Mouse (Mus musculus) kidney, embryonic 15.5 days (tissue): Measurements from ENCODE around the gene Ankrd11. TPM values are rescaled to one million over a fixed set of nuclear protein-coding genes. Genes with fewer than 3 reads are reported as not detected.
"Not testable (repeated sequence)": the region's sequence is repeated elsewhere in the genome, so short reads cannot be mapped to it uniquely, and the experiment has no call there.

Experiments
- ATAC-seq: fragments of 200-750 bp; cut with Nextera tagmentation; replicated peaks from 2 replicates; pipeline ENCODE4 v1.8.0; 2017; ENCODE audit warnings: moderate TSS enrichment; ENCODE audit not compliant: low FRiP score
- H3K27ac ChIP-seq: fragments of 300-500 bp; sonication (generic); 2 replicates; pipeline ENCODE4 v1.5.1; 2015; ENCODE audit warnings: mild to moderate bottlenecking, inconsistent platforms
- H3K27me3 ChIP-seq: fragments of 300-500 bp; sonication (generic); 2 replicates; pipeline ENCODE4 v1.6.1; 2015; ENCODE audit warnings: inconsistent platforms
- H3K36me3 ChIP-seq: fragments of 300-500 bp; sonication (generic); 2 replicates; pipeline ENCODE4 v1.6.1; 2015; ENCODE audit warnings: inconsistent platforms
- H3K4me1 ChIP-seq: fragments of 300-500 bp; sonication (generic); 2 replicates; pipeline ENCODE4 v1.6.1; 2015; ENCODE audit warnings: inconsistent platforms
- H3K4me2 ChIP-seq: fragments of 300-500 bp; sonication (generic); 2 replicates; pipeline ENCODE4 v1.6.1; 2015; ENCODE audit warnings: moderate library complexity, mild to moderate bottlenecking, inconsistent platforms
- H3K4me3 ChIP-seq: fragments of 300-500 bp; sonication (generic); replicated peaks from 2 replicates; pipeline ENCODE4 v1.5.1; 2015; ENCODE audit warnings: mild to moderate bottlenecking, inconsistent platforms
- H3K9ac ChIP-seq: fragments of 300-500 bp; sonication (generic); 2 replicates; pipeline ENCODE4 v1.6.1; 2015; ENCODE audit warnings: mild to moderate bottlenecking, inconsistent platforms
- H3K9me3 ChIP-seq: fragments of 300-500 bp; sonication (generic); replicated peaks from 2 replicates; pipeline ENCODE4 v1.6.1; 2016; ENCODE audit warnings: inconsistent platforms
- WGBS: fragments of 180-500 bp; shearing (Covaris S2); methylation state at CpG from one replicate; pipeline ENCODE4 v1.1.7; 2015; ENCODE audit warnings: mixed read lengths; 5-methylcytosine and 5-hydroxymethylcytosine counted together
- polyA plus RNA-seq: library from polyadenylated mRNA; unstranded; fragments of >200 nt; fragmentation: Nextera tagmentation; extraction: Ambion mirVana; gene quantifications from 2 replicates; pipeline ENCODE4 v1.2.1, GENCODE M21; 2015

Gene Ankrd11
- polyA plus RNA-seq, 1 experiment from 2014 or later: 33.5 TPM

DNA sequence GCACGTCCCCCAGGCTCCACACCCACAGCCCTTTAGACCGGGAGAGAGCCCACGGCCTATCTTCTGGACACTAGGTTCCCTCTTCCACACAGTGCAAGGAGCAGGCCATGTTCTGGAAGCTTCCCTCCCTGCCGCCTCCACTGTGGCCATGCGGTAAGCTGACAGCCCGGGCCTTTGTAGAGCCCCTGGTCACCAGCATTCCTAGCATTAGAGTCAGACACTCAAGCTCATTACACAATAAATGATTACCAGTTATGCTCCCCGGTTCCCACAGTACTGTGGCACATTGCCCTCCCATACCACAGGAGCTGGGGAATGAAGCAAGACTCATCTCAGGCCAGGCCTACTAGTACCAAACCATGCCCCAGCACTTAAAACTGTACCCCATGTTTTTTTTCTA lies 6.3 kb upstream of the Ankrd11 start:
- H3K27ac ChIP-seq: peak overlapping the region; percentile 67
- ATAC-seq: peak; percentile 62
- no peaks in the 10 kb centered on the region for H3K9me3 ChIP-seq
- H3K36me3 ChIP-seq: no peaks in the 10 kb centered on the region
- WGBS: 83% methylated on average over 7 of the region's 7 CpGs
- H3K27me3 ChIP-seq: no peaks in the 10 kb centered on the region
- no peak overlapping the region for H3K4me3 ChIP-seq
- H3K4me1 ChIP-seq: peaks cover 16% of the 10 kb centered on the region
- H3K9ac ChIP-seq: no peak overlapping the region
- no peak overlapping the region for H3K4me2 ChIP-seq

DNA sequence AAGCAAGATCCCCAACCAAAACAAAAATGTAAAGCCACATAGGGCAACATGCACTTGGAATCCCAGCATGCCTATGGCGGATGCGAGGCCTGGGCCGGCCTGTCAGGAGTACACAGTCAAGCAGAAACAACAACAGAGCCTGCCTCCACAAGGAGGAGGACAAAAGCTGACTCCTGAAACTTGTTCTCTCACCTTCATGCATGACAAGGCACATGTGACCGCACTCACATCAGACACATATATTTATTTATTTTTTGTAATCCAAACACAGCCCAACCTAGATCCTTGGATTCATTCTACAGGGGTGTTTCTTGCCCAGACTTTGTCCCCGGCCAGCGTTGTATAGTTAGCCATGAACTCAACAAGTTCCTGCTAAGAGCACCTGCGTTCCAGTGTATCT lies 5.8 kb upstream of the Ankrd11 start:
- peak; percentile 57 for ATAC-seq

DNA sequence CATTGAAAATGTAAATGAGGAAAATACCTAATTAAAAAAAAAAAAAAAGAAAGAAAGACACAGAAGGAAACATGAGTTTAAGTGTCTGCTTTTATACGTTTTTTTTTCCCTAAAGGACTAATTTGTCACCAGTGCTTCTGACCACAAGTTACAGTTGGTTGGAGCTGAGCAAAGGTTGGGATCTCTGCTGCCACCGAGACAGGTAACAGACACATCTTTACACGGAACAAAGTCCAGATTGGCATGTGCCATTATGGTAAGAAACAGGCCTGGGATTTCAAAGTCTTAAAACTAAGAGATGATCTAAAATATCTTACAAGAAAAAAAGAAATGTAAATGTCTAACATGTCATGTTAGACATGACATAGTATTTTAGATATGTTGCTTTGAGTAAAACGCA lies 4.6 kb upstream of the Ankrd11 start:
- WGBS: 69% methylated on average over 4 of the region's 4 CpGs
- Histone ChIP-seq H3K27ac (no peak overlapping the region), H3K27me3 (no peaks in the 10 kb centered on the region), H3K4me1 (peaks cover 18% of the 10 kb centered on the region), H3K4me2 (no peak overlapping the region), H3K4me3 (no peak overlapping the region), H3K9ac (no peak overlapping the region), H3K36me3 (no peaks in the 10 kb centered on the region), H3K9me3 (no peaks in the 10 kb centered on the region)
- no peak for ATAC-seq

More for the DNA sequence above, 5.8 kb upstream of the Ankrd11 start:
- Histone ChIP-seq H3K27ac (peak overlapping the region; percentile 67), H3K27me3 (no peaks in the 10 kb centered on the region), H3K9me3 (no peaks in the 10 kb centered on the region), H3K4me3 (no peak overlapping the region), H3K9ac (no peak overlapping the region), H3K4me2 (no peak overlapping the region), H3K36me3 (no peaks in the 10 kb centered on the region), H3K4me1 (peaks cover 20% of the 10 kb centered on the region)
- 71% methylated on average over 7 of the region's 7 CpGs for WGBS

DNA sequence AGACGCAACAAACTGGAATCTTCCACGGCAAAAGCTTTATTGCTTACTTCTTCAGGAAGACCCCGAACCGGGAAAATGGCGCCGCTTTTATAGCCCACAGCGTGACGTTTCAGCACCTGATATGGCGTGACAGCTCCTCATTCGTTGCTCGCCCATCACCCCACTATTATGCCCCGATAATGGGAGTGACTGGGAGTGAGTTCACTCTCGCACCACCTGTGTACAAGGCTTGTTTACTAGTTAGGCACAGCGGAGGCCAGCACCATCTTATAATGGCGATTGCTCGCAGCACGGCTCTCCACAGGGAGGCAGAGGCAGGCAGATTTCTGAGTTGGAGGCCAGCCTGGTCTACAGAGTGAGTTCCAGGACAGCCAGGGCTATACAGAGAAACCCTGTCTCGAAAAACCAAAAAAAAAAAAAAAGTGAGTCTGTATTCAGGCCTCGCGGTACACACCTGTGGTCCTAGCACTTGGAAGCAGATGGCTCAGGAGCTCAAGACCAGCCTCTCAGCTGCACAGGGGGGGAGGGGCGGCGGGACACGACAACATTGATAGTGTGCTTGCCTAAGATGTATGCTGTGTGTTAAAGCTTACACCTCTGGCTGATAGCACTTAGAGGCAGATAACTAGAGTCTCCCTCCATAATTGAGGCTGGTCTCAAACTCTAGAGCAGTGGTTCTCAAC lies 2.8 kb upstream of the Ankrd11 start:
- not testable (repeated sequence) for H3K36me3 ChIP-seq, H3K27me3 ChIP-seq, H3K9me3 ChIP-seq, H3K9ac ChIP-seq, H3K4me3 ChIP-seq, H3K4me2 ChIP-seq, ATAC-seq, H3K27ac ChIP-seq
- H3K4me1 ChIP-seq: peaks cover 29% of the 10 kb centered on the region
- 92% methylated on average over 23 of the region's 23 CpGs for WGBS

DNA sequence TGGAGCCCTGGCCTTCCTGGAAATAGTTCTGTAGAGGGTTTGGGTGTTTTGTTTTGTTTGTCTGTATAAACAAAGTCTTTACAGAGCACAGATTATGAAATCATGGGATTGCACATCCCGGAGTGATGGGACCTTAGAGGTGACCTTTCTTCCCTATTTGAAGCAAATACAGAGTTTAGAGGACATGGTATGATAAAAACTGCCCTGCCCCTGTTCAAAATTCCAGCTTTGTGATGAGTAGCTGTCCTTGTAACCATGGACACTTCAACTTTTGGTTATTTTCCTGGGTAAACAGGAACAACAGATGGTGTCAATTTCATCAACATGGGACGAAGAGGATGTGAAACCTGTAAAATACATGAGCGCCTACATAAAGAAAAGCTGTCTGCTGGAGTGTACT lies 1.9 kb upstream of the Ankrd11 start:
- H3K4me3 ChIP-seq: no peak overlapping the region
- H3K36me3 ChIP-seq: no peaks in the 10 kb centered on the region
- no peaks in the 10 kb centered on the region for H3K9me3 ChIP-seq
- no peaks in the 10 kb centered on the region for H3K27me3 ChIP-seq
- no peak overlapping the region for H3K9ac ChIP-seq
- peak overlapping the region; percentile 75; the same call in 1 of the 2 replicates for H3K4me2 ChIP-seq
- peaks cover 38% of the 10 kb centered on the region for H3K4me1 ChIP-seq
- no peak for ATAC-seq
- H3K27ac ChIP-seq: no peak overlapping the region
- WGBS: 77% methylated on average over 3 of the region's 3 CpGs

DNA sequence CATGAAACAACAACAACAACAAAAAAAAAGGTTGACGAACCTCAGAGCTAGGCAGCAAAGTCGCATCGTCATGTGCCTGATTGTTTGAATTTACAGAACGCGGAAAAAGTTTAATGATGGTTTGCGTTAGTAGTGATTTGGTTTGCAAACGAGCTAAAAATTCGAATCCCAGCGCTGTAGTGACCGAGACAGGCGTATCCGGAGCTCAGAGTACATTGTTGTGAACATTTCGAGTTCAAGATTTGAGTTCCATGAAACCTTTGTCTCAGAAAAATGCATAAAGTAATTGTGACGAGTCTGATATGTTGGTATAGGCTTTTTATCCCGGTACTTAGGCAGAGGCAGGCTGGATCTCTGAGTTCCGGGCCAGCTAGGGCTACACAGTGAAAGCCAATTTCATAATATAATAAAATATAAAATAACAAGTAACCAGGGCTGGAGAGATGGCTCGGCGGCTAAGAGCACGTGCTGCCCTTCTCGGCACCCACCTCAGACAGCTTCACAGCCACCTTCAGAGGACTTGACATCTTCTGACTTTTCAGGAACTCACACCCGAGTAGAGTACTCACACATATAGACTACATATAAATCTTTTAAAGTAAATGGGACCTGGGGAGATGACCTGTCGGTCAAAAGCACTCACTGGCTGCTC lies 1.0 kb upstream of the Ankrd11 start:
- Histone ChIP-seq H3K36me3 (no peaks in the 10 kb centered on the region), H3K9ac (peak overlapping the region; percentile 91), H3K4me1 (peaks cover 44% of the 10 kb centered on the region), H3K9me3 (no peaks in the 10 kb centered on the region), H3K27me3 (no peaks in the 10 kb centered on the region), H3K27ac (peak overlapping the region; percentile 99), H3K4me3 (peak overlapping the region; percentile 100), H3K4me2 (peak overlapping the region; percentile 75)
- 12% methylated on average over 22 of the region's 22 CpGs for WGBS
- no peak for ATAC-seq

DNA sequence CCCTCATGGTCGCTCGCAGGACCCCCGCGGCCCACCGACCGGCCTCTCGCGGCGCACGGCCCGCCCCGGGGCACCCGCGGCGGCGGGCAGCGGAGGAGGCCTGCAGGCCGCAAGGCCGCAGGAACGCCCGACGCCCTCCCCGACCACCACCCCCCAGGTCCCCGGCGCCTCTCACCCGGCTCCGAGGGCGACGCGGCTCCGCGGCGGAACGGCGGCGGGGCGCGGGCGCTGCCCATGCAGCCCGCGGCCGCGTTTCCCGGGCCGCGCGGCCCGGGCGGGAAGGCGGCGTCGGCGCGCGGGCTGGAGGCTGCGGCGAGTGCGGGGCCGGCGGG lies 337 bp downstream of the Ankrd11 start:
- under 1% methylated on average over 57 of the region's 60 CpGs for WGBS
- peak; percentile 22 for ATAC-seq

DNA sequence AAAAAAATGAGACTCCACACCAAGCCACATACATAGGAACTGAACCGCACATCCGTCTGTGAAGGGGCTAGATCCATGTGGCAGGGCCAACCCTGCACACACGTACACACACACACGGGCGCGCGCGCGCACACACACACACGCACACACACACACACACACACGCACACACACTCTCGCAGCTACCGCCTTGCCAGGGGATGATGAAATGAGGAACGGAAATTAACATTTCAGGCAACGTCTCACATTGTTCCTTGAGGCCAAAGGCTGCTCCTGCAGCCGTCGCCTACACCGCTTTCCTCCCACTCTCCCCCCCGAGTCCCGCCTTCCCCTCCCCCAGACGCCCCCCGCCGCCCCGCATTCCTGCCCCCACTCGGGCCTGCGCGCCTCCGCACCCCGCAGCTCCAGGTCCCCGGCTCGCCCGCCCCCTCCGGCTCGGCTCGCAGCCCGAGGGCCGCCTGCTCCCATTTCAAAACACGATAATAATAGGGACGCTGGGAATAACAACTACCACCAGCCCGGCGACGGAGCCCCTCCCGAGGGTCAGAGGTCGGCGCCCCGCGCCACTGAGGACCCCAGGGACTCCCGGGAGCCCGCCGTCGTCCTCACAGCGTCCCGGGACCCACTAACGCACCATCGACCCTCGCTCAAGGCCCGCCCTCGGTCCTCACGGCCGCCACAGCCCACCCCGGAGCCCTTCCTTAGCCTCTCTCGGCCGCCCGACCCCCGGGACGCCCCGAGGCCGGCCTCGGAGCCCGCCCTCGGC lies 886 bp downstream of the Ankrd11 start:
- H3K9ac ChIP-seq: peak overlapping the region; percentile 100
- WGBS: under 1% methylated on average over 63 of the region's 71 CpGs
- no peak; the same call in 1 of the 2 replicates for ATAC-seq
- H3K27me3 ChIP-seq: no peaks in the 10 kb centered on the region
- peak overlapping the region; percentile 99 for H3K27ac ChIP-seq
- H3K4me1 ChIP-seq: peaks cover 49% of the 10 kb centered on the region
- H3K4me3 ChIP-seq: peak overlapping the region; percentile 100
- no peaks in the 10 kb centered on the region for H3K9me3 ChIP-seq
- no peaks in the 10 kb centered on the region for H3K36me3 ChIP-seq
- H3K4me2 ChIP-seq: peak overlapping the region; percentile 80

More for the DNA sequence above, 337 bp downstream of the Ankrd11 start:
- Histone ChIP-seq H3K4me3 (peak overlapping the region; percentile 100), H3K9me3 (no peaks in the 10 kb centered on the region), H3K9ac (peak overlapping the region; percentile 100), H3K4me2 (peak overlapping the region; percentile 80), H3K4me1 (peaks cover 46% of the 10 kb centered on the region), H3K36me3 (no peaks in the 10 kb centered on the region), H3K27ac (peak overlapping the region; percentile 99), H3K27me3 (no peaks in the 10 kb centered on the region)

DNA sequence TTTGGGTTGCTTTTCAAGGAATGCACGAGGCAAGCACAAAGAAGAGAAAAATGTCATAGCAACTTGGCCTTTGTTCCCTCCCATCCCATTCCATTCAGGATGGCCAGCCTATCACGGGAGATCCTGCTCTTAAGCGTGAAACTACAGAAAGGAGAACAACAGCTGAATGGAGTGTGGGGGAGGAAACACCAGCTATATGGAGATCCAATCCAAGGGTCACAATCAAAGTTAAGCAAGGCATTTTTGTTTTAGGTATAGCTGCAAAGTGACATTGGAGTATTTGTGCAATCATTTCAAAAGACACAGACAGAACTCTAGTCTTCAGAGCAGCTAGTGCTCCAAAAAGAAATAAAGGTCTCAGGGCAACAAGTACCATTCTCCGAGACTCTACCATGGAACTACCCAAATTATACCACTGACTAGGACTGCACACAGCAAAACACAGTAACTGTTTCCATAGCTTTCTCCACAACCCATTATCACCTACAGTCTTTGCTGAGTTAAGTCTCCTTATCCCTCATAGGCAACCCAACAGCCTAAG lies 1.9 kb downstream of the Ankrd11 start:
- ATAC-seq: no peak
- no peaks in the 10 kb centered on the region for H3K9me3 ChIP-seq
- H3K9ac ChIP-seq: peak overlapping the region; percentile 100
- H3K4me1 ChIP-seq: peaks cover 54% of the 10 kb centered on the region
- WGBS: 10% methylated on average over 4 of the region's 4 CpGs
- peak overlapping the region; percentile 99 for H3K27ac ChIP-seq
- peak overlapping the region; percentile 100 for H3K4me3 ChIP-seq
- H3K36me3 ChIP-seq: no peaks in the 10 kb centered on the region
- H3K27me3 ChIP-seq: no peaks in the 10 kb centered on the region
- H3K4me2 ChIP-seq: peak overlapping the region; percentile 80

DNA sequence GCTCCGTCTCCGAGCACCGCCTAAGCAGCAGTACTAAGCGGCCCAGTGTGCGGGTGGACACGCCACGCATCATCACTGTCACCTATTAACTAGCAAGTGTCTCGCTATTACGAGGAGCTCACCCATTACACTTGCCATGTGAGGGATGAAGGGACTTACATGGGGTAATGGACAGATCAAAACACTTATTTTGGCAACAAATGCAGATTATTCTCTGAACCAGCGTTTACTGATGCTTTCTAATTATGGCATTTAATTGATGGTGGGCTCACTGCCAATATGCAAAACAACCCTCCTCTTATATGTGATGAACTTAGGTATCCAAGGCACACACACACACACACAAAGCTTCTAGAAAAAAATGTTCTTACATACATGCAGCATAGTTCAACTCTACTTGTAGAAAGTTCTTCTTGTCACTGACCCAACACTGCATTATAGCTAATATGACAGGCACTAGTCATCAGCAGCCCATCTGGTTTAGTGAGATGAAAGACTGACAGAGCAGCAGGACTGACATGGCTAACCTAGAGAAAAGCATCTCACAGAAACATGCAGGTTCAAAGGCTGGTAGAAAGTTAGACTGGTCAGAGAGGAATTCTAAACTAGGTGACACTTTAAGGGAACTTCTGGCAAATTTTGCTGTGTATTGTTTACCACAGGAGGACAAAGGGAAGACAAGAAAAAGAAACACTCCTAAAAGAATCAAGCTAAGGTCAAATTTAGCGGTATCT lies 2.5 kb downstream of the Ankrd11 start:
- Histone ChIP-seq H3K27me3 (no peaks in the 10 kb centered on the region), H3K4me2 (peak overlapping the region; percentile 80), H3K9me3 (no peaks in the 10 kb centered on the region), H3K9ac (peak overlapping the region; percentile 100; the same call in 1 of the 2 replicates), H3K27ac (peak overlapping the region; percentile 99; the same call in 1 of the 2 replicates), H3K36me3 (no peaks in the 10 kb centered on the region), H3K4me3 (peak overlapping the region; percentile 100), H3K4me1 (peaks cover 56% of the 10 kb centered on the region)
- WGBS: 68% methylated on average over 11 of the region's 11 CpGs
- no peak for ATAC-seq

DNA sequence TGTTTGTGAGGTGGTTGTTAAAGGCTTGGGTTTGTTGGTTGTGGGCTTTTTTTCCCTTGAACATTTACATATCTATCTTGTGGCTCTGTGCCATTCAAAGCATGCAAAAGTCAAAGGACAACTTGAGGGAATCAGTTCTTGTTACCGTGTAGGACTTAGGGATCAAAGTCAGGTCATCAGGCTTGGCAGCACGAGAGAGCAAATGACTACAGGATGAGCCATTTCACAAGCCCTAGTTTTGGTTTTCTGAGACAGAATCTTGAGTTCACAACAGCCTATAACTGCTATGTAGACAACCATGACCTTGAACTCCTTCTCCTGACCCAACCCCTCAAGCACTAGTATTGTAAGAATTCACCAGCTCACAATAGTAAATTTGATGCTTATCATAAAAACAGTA lies 3.7 kb downstream of the Ankrd11 start:
- Histone ChIP-seq H3K9me3 (no peaks in the 10 kb centered on the region), H3K27me3 (no peaks in the 10 kb centered on the region)
- 51% methylated on average over 2 of the region's 2 CpGs for WGBS

More for the DNA sequence above, 3.7 kb downstream of the Ankrd11 start:
- Histone ChIP-seq H3K4me2 (no peak overlapping the region), H3K4me3 (no peak overlapping the region), H3K36me3 (no peaks in the 10 kb centered on the region), H3K4me1 (peaks cover 60% of the 10 kb centered on the region), H3K9ac (no peak overlapping the region), H3K27ac (no peak overlapping the region)
- no peak for ATAC-seq
